Mouse (Mus musculus): ENCODE data around the gene Gm17304. TPM values are rescaled to one million over a fixed set of nuclear protein-coding genes. Genes with fewer than 3 reads are reported as not detected.

Gm17304 gene
- polyA plus RNA-seq, 1 experiment from 2014 or later, result not detected

DNA sequence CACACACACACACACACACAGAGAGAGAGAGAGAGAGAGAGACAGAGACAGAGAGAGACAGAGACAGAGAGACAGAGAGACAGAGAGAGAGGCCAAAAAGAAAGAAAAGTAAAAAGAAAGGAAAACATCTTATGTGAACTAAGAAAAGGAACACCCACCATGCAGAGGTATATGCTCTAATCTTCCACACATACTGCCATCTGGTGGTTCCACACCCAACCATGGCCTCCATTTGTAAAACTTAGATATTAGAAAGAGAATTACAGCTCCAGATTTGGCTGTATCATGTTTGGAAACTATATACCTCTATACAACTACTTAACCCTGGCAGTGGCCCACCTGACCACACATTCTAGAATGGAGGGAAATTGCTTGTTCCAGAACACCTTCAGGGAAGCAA is 14.5 kb upstream of the Gm17304 start:
- no peak for ATAC-seq (ENCODE audit: insufficient number of reproducible peaks, low FRiP score, low TSS enrichment, low read depth)
- H3K9ac ChIP-seq, result no peak overlapping the region
- H3K4me1 ChIP-seq, result no peaks in the 10 kb centered on the region
- H3K4me2 ChIP-seq, result no peak overlapping the region
- H3K4me3 ChIP-seq, result no peak overlapping the region
- H3K27me3 ChIP-seq, result no peaks in the 10 kb centered on the region
- peaks cover 8% of the 10 kb centered on the region; the same call in 1 of the 2 replicates for H3K36me3 ChIP-seq
- no peaks in the 10 kb centered on the region for H3K9me3 ChIP-seq
- H3K27ac ChIP-seq, result no peak overlapping the region

DNA sequence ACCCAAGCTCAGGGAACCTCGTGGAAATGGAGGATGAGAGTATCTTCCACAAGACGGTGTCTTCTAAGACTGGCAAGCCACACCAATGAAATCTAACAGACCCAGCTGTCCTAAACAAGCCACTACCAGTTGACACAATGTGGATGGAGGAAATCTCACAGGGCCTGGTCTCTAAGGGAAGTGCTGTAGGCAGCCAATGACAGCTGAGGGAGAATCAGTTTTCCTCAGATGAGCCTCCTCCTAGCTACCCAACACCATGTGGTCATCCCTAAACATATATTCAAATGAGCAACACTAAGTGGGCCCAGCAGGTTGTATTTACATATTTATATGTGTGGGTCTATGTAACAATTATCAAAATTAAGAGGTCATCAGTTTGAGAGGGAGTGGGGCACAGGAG is 11.4 kb upstream of the Gm17304 start:
- Histone ChIP-seq H3K4me1 (no peaks in the 10 kb centered on the region), H3K9ac (no peak overlapping the region), H3K4me2 (no peak overlapping the region), H3K9me3 (no peaks in the 10 kb centered on the region), H3K27me3 (no peaks in the 10 kb centered on the region), H3K27ac (no peak overlapping the region), H3K36me3 (peaks cover 4% of the 10 kb centered on the region; the same call in 1 of the 2 replicates), H3K4me3 (no peak overlapping the region)
- 86% methylated on average over 2 of the region's 2 CpGs for WGBS
- ATAC-seq (ENCODE audit: insufficient number of reproducible peaks, low FRiP score, low TSS enrichment, low read depth), result no peak

DNA sequence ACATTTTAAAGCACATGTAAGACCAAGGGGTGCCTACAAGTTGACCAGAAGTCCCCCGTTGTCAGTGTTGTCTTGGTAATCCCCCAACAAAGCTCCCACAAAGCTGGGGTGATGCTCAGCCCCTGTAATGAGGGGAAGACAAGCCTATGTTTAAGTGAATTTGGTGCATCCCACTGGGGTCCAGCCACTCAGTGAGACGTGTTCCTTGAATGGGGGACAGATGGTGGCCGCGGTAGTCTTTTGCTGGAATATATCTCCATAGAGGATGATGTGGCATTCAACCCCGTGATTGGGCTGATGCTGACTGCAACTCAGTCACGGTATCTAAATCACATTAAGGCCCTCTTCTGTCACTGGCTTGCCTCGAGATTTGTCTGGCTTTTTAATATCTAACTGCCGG is 9.4 kb upstream of the Gm17304 start:
- Histone ChIP-seq H3K9ac (no peak overlapping the region), H3K9me3 (no peaks in the 10 kb centered on the region), H3K4me1 (no peaks in the 10 kb centered on the region), H3K4me2 (no peak overlapping the region), H3K36me3 (peaks cover 4% of the 10 kb centered on the region; the same call in 1 of the 2 replicates), H3K27ac (no peak overlapping the region), H3K27me3 (no peaks in the 10 kb centered on the region), H3K4me3 (no peak overlapping the region)
- 91% methylated on average over 8 of the region's 8 CpGs for WGBS
- ATAC-seq (ENCODE audit: insufficient number of reproducible peaks, low FRiP score, low TSS enrichment, low read depth), result no peak

DNA sequence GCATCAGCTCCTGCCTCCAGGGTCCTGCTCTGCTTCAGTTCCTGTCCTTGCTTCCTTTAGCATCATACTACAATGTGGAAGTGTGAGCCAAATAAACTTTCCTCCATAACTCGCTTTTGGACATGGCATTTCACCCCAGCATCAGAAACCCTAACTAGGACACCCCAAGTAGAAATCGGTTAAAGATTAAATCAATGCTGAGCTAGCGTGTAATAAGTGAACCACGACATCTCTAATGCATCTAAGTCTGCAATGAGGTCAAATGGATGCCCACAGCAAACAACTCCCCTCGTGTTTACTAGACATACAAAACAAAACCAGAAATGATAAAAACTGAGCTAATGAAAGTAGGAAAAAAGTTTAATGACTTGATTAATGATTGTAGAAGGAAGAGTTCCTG is 4.5 kb upstream of the Gm17304 start:
- no peak for ATAC-seq (ENCODE audit: insufficient number of reproducible peaks, low FRiP score, low TSS enrichment, low read depth)

DNA sequence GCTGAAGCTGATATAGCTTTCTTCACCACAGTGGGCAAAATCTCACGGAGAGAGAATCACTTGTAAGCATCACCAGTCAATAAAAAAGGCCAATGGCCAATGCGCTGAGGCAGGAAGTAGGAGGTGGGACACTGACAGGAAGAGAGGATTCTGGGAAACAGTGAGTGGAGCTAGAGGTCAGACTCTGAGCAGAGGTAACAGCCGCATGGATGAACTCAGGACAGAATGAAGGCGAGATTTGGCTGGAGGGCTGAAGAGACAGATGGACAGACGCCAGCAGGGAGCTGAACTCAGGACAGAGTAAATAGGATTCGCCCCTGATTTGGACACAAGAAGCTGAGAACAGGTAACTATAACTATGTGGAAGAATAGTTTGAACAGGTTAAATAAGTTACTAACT is 3.8 kb upstream of the Gm17304 start:
- Histone ChIP-seq H3K27me3 (no peaks in the 10 kb centered on the region), H3K4me1 (no peaks in the 10 kb centered on the region), H3K9ac (no peak overlapping the region), H3K4me2 (no peak overlapping the region), H3K4me3 (no peak overlapping the region), H3K36me3 (peaks cover 5% of the 10 kb centered on the region), H3K9me3 (no peaks in the 10 kb centered on the region), H3K27ac (no peak overlapping the region)
- no peak for ATAC-seq (ENCODE audit: insufficient number of reproducible peaks, low FRiP score, low TSS enrichment, low read depth)
- 90% methylated on average over 6 of the region's 6 CpGs for WGBS

More for the DNA sequence above, 4.5 kb upstream of the Gm17304 start:
- H3K9ac ChIP-seq, result no peak overlapping the region
- 91% methylated on average over 5 of the region's 5 CpGs for WGBS
- H3K27ac ChIP-seq, result no peak overlapping the region
- no peaks in the 10 kb centered on the region for H3K27me3 ChIP-seq
- no peak overlapping the region for H3K4me2 ChIP-seq
- H3K9me3 ChIP-seq, result no peaks in the 10 kb centered on the region
- H3K36me3 ChIP-seq, result peaks cover 8% of the 10 kb centered on the region
- H3K4me1 ChIP-seq, result no peaks in the 10 kb centered on the region
- no peak overlapping the region for H3K4me3 ChIP-seq

DNA sequence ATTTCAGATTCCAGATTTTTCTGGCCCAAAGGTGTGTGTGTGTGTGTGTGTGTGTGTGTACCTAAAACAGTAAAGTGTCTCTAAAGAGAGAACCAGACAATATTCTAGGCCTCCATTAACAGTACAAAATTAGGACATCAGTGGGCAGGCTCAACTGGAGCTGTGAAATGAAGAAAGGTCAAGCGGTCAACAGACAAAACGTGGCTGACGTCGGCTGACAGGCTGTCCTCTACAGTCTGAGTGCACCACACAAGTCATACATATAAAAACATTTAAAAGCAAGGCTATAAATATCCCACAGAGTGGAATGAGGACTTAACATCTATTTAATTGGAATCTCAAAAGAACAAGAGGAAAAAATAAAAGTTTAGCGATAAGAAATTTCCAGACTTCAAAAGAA is 1.8 kb upstream of the Gm17304 start:
- Histone ChIP-seq H3K36me3 (peaks cover 9% of the 10 kb centered on the region; the same call in 1 of the 2 replicates), H3K4me3 (no peak overlapping the region), H3K27me3 (no peaks in the 10 kb centered on the region), H3K4me1 (no peaks in the 10 kb centered on the region), H3K4me2 (no peak overlapping the region), H3K9ac (no peak overlapping the region), H3K27ac (no peak overlapping the region), H3K9me3 (no peaks in the 10 kb centered on the region)
- ATAC-seq (ENCODE audit: insufficient number of reproducible peaks, low FRiP score, low TSS enrichment, low read depth), result no peak
- 58% methylated on average over 5 of the region's 5 CpGs for WGBS

DNA sequence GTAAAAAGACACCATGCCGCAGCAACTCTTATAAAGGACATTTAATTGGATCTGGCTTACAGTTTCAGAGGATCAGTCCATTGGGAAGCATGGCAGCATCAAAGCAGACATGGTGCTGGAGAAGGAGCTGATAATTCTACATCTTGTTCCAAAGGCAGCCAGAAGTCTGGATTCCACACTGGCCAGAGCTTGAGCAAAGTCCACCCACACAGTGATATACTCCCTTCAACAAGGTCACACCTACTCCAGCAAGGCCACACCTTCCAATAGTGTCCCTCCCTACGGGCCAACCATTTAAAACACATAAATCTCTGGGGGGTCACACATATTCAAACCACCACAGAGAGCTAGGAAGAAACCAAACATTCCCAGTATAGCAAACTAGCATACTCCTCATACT is 3.3 kb downstream of the Gm17304 start:
- H3K27me3 ChIP-seq, result no peaks in the 10 kb centered on the region
- WGBS, result 66% methylated on average over 2 of the region's 2 CpGs
- no peak overlapping the region for H3K4me3 ChIP-seq
- H3K4me1 ChIP-seq, result no peaks in the 10 kb centered on the region
- no peak for ATAC-seq (ENCODE audit: insufficient number of reproducible peaks, low FRiP score, low TSS enrichment, low read depth)
- no peak overlapping the region for H3K27ac ChIP-seq
- no peak overlapping the region for H3K9ac ChIP-seq
- no peaks in the 10 kb centered on the region for H3K9me3 ChIP-seq
- peaks cover 13% of the 10 kb centered on the region for H3K36me3 ChIP-seq
- H3K4me2 ChIP-seq, result no peak overlapping the region

DNA sequence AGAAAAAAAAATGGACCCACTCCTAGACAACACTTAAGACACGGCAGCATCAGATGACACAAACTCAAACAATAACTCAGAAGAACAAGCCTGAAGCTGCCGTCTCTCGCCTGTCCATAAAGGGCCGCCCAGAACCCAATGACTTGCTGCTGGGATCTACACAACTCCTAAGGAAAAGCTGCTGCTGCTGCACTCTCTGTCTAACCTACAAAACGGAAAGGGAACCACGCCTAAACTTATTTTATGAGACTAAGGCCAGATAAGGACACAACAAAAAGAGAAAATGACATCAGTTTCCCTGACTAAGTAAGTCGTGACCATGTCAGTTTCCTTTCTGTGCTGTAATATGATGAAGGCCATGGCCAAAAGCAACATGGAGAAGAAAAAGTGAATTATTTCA is 5.7 kb downstream of the Gm17304 start:
- peaks cover 11% of the 10 kb centered on the region for H3K36me3 ChIP-seq
- ATAC-seq (ENCODE audit: insufficient number of reproducible peaks, low FRiP score, low TSS enrichment, low read depth), result no peak
- 77% methylated on average over 7 of the region's 7 CpGs for WGBS

DNA sequence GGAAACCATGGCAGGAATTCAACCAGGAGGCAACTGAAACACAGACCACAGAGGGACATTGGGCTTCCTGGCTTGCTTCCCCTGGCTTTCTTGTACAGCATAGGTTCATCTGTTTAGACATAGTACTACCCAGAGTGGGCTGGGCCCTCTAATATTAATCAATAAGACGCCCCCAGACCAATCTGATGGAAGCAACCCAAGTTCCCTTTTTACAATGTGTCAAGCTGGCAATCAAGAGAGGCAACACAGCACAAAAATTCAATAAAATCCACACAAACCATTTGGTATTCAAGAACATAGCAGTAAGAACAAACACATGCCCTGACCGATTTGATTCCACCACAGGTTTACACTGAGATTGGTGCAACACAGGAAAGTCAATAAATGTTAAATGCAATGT is 6.1 kb downstream of the Gm17304 start:
- no peak overlapping the region for H3K4me3 ChIP-seq
- no peaks in the 10 kb centered on the region for H3K27me3 ChIP-seq
- no peak overlapping the region for H3K9ac ChIP-seq
- WGBS, result 74% methylated on average over 2 of the region's 2 CpGs
- no peaks in the 10 kb centered on the region for H3K4me1 ChIP-seq
- H3K4me2 ChIP-seq, result no peak overlapping the region
- ATAC-seq (ENCODE audit: insufficient number of reproducible peaks, low FRiP score, low TSS enrichment, low read depth), result no peak
- H3K9me3 ChIP-seq, result no peaks in the 10 kb centered on the region
- H3K27ac ChIP-seq, result no peak overlapping the region
- peaks cover 11% of the 10 kb centered on the region for H3K36me3 ChIP-seq

More for the DNA sequence above, 5.7 kb downstream of the Gm17304 start:
- Histone ChIP-seq H3K9me3 (no peaks in the 10 kb centered on the region), H3K27me3 (no peaks in the 10 kb centered on the region), H3K27ac (no peak overlapping the region), H3K4me3 (no peak overlapping the region), H3K9ac (no peak overlapping the region), H3K4me2 (no peak overlapping the region), H3K4me1 (no peaks in the 10 kb centered on the region)

DNA sequence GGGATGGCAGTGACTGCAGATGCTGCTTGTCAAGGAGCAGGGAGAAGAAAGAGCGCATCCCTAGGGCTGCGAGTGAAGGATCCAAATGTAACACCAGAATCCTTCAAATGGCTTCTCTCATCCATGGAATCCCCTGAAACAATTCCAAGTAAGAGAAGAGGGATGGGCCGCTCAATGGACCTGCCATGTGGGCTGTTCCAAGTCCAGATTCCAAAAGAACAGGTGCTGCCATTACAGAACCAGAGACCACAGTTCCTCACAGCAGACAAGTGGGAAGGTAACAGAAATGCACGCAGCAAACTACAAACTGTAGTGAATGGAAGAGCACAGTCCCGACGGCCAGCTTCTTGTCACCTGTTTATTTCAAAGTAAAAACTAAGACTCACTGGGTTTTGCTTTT is 11.5 kb downstream of the Gm17304 start:
- H3K27ac ChIP-seq, result no peak overlapping the region
- H3K9ac ChIP-seq, result no peak overlapping the region
- H3K9me3 ChIP-seq, result no peaks in the 10 kb centered on the region
- H3K4me1 ChIP-seq, result no peaks in the 10 kb centered on the region
- WGBS, result 89% methylated on average over 6 of the region's 6 CpGs
- no peak for ATAC-seq (ENCODE audit: insufficient number of reproducible peaks, low FRiP score, low TSS enrichment, low read depth)
- peaks cover 18% of the 10 kb centered on the region for H3K36me3 ChIP-seq
- no peaks in the 10 kb centered on the region for H3K27me3 ChIP-seq
- no peak overlapping the region for H3K4me2 ChIP-seq
- no peak overlapping the region for H3K4me3 ChIP-seq

DNA sequence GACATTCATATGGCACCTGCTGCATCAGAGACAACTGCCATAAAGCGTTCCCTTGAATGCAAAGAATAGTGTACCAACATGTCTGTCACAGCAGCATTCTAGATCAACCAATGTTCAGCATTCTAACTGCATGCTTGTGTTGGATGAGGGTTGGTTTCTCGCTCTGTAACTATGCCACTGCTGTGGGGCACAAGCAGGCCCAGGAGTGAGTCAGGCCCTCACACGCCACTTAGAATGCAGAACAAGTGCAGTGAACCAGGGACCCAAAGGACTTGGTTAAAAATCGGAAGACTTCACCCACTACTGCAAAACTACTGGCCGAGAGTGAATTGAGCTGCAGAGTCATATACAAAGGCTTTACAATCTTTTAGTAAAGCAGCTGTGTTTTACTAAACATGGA is 13.3 kb downstream of the Gm17304 start:
- ATAC-seq (ENCODE audit: insufficient number of reproducible peaks, low FRiP score, low TSS enrichment, low read depth), result no peak
- no peaks in the 10 kb centered on the region for H3K27me3 ChIP-seq
- no peak overlapping the region for H3K27ac ChIP-seq
- H3K4me3 ChIP-seq, result no peak overlapping the region
- peaks cover 18% of the 10 kb centered on the region for H3K36me3 ChIP-seq
- WGBS, result 84% methylated on average over 5 of the region's 5 CpGs
- H3K9ac ChIP-seq, result no peak overlapping the region
- H3K4me1 ChIP-seq, result no peaks in the 10 kb centered on the region
- H3K9me3 ChIP-seq, result no peaks in the 10 kb centered on the region
- no peak overlapping the region for H3K4me2 ChIP-seq

DNA sequence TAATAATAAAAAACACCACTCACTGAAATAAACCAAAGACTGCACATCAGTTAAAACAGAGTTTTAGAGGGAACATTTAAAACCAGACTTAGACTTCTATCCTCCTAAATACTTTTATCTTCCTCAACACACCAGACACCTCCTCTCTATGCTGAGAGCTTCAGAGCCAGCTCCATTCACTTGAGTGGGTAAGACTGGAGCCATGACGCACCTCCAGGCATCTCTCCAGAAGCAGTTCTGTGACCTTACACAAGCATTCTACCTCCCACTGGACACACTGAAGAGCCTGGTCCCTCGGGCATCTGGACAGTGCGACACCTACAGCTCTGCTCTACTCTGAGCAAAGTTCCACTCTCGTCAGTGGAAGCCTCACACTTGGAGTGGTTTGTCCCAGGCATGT is 14.4 kb downstream of the Gm17304 start:
- ATAC-seq (ENCODE audit: insufficient number of reproducible peaks, low FRiP score, low TSS enrichment, low read depth), result no peak
- Histone ChIP-seq H3K36me3 (peaks cover 18% of the 10 kb centered on the region), H3K9ac (no peak overlapping the region)

DNA sequence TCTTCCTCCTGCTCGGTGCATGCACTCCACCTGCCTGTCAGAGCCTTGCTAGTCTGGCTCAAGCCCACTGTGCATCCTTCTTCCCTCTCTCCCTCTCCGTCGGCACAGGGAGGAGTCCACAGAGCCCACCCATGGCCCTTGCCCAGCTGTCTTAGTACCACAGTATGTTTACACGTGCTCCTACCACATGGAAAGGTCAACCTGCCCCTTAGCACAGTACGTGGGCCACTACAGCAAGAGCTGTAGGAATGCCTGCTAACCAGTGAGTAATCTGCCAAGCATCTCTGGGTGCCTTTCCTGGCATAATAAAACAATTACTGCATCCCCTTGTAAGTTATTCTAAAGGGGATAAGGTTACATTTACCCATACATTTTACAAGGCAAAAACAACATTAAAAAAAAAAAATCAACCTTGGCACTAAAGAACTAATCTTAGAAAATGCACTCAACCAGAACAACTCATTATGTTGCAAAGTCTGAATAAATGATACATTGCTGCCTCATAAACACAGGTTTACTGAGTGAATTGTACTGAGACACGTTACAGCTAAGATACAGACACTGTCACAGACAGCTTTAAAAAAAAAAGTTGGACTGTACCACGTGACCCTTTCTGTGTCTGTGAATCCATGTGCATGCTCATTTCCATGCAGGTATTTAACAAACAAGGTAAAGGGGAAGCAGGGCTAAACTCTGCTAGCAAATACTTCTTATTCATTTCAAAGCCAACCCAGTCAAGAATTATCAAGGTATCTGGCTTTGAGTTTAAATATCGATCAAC is 19.7 kb downstream of the Gm17304 start:
- no peaks in the 10 kb centered on the region for H3K9me3 ChIP-seq
- no peaks in the 10 kb centered on the region for H3K4me1 ChIP-seq
- no peak overlapping the region for H3K9ac ChIP-seq
- H3K27me3 ChIP-seq, result no peaks in the 10 kb centered on the region
- H3K36me3 ChIP-seq, result no peaks in the 10 kb centered on the region; the same call in none of the 2 replicates
- no peak overlapping the region for H3K4me3 ChIP-seq
- no peak for ATAC-seq (ENCODE audit: insufficient number of reproducible peaks, low FRiP score, low TSS enrichment, low read depth)
- H3K27ac ChIP-seq, result no peak overlapping the region
- WGBS, result 58% methylated on average over 8 of the region's 8 CpGs
- H3K4me2 ChIP-seq, result no peak overlapping the region

More for the DNA sequence above, 14.4 kb downstream of the Gm17304 start:
- Histone ChIP-seq H3K27ac (no peak overlapping the region), H3K27me3 (no peaks in the 10 kb centered on the region), H3K4me1 (no peaks in the 10 kb centered on the region), H3K4me2 (no peak overlapping the region), H3K4me3 (no peak overlapping the region), H3K9me3 (no peaks in the 10 kb centered on the region)
- WGBS, result 87% methylated on average over 4 of the region's 4 CpGs
